Mouse (Mus musculus): ENCODE measurements around the gene Kctd17.

Kctd17 gene

DNA sequence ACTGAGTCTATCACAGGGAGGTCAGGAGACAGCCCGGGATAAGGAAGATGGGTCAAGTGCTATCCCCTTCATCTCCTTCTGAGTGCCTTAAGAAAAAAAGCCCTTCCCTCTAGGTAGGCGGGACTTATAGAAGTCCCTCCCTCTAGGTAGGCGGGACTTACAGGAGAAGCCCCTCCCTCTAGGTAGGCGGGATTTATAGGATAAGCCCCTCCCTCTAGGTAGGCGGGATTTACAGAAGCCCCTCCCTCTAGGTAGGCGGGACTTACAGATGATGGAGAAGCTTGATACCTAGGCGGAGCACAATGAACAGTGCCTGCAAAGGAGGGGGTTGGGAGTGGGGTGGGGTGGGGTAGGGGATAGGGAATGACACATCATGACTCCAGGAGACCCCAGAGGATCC, 51.7 kb downstream of the Kctd17 start:
- in situ Hi-C loops (cut with MboI; ENCODE audit: low sequenced_read_pairs): no loop called here

DNA sequence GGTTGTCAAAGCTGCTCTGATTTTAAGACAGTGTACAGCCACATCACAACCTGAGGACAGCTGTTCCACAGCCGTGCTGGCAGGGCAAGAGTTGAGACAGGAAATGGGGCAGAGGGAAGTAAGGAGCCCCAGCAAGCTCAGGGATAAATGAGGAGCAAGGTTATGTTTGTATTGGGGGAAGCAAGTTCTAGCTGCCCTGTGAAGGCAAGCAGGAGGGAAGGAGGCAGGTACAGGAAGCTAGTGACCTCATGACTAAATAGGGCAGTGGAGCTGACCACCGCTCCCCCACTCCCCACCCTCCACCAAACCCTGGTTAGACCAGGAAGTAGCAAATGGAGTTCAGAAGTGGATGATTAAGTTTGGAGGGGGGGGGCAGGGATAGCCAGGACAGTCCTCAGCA, 52.6 kb downstream of the Kctd17 start:
- in situ Hi-C loops (cut with MboI; ENCODE audit: low sequenced_read_pairs): no loop called here

DNA sequence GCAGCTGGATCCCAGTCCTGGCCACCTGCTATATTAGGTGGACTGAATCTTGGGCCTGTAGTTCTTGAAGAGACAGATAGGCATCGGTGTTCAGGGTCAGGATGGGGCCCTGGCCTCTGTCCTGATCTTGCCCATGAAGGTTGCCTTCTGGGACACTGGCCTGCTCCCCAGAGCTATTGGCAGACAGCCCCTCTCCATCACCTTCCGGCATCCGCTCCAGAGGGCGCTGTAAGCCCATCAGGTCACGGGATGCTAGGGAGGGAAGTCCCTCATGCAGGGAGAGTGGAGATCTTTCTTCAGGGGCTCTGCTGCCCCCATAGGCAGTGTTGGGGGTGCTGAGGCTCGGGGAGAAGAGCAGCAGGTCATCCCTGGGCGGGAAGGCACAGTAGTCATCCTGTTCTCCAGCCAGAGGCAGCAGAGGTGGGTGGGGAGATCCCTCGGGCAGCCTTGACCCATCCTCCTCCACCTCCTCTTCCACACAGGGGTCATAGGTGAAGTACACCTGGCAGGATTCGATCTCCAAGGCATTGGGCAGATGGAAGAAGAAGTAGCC, 53.2 kb downstream of the Kctd17 start:
- in situ Hi-C loops (cut with MboI; ENCODE audit: low sequenced_read_pairs): no loop called here

DNA sequence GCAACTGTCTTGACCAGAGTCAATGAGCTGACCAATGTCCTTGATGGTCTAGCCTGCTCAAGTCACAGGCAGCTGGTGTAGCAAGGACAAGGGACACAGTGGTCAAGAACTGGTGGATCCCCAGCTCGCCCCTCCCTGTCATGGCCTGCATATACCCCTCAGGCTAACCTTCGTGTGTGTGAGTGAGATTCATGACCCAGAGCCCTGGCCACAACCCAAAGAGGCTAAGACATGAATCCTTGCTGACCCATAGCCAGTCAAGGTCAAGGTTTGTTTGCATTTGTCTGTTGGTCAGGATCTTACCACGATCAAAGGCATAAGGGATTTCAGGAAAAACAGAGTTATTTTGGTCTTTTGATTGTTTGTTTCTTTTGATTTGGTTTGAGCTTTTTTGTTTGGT, 54.2 kb downstream of the Kctd17 start:
- in situ Hi-C loops (cut with MboI; ENCODE audit: low sequenced_read_pairs): no loop called here

DNA sequence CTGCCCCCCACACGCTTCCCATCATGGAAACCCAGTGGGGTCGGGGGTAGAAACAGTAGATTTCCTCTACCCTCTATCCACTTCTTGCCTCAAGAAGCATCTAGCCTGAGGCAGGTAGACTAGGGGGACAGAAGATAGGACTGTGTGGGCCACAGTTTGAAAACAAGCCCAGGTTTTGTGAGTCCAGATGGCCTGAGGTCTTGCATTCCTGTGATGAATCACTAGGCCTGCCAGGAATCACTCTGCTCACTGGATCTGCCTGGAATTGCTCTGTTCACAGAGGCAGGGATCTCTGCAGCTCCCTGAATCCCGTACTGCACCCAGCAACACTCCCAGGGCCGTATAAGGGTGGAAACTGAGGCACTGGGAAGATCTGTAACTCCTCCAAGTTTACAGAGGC, 54.9 kb downstream of the Kctd17 start:
- in situ Hi-C loops (cut with MboI; ENCODE audit: low sequenced_read_pairs): no loop called here

DNA sequence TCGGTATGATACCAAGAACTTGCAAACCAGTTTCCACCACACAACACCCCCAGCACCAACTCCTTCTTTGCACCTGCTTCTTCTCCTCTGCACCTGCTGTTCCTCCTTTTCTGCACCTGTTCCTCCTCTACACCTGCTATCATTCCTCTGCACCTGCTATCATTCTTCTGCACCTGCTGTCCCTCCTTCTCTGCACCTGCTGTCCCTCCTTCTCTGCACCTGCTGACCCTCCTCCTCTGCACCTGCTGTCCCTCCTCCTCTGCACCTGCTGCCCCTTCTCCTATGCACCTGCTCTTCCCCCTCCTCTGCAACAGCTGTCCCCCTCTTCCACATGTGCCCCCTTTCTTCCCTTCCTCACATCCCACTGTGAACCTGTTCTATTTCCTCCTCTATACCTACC, 58.2 kb downstream of the Kctd17 start:
- in situ Hi-C loops (cut with MboI; ENCODE audit: low sequenced_read_pairs): no loop called here

DNA sequence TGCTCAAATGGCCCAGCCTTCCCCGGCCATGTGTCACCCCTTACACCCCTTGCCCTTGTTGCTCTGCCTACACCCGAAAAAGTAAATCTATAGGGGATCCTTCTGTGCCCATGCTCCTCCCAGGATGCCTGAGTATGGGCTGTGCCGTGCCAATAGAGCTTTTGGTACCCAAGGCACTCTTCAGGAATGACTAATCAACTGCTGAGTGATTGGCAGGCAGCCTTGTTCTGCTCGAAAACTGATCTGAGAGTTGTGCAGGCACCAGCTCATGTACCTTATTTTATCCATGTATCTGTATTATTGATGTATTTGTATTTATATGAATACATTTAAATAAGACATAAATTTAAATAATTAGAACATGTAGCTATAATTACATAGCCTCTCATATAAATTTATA, 58.7 kb downstream of the Kctd17 start:
- in situ Hi-C loops (cut with MboI; ENCODE audit: low sequenced_read_pairs): no loop called here

Measured in CH12F3 (cell line).